Mouse (Mus musculus): ENCODE results near the gene Megf11. TPM values are rescaled to one million over a fixed set of nuclear protein-coding genes. Genes with fewer than 3 reads are reported as not detected.

Megf11 gene
- polyA plus RNA-seq, 1 experiment from 2014 or later = 0.11 TPM

DNA sequence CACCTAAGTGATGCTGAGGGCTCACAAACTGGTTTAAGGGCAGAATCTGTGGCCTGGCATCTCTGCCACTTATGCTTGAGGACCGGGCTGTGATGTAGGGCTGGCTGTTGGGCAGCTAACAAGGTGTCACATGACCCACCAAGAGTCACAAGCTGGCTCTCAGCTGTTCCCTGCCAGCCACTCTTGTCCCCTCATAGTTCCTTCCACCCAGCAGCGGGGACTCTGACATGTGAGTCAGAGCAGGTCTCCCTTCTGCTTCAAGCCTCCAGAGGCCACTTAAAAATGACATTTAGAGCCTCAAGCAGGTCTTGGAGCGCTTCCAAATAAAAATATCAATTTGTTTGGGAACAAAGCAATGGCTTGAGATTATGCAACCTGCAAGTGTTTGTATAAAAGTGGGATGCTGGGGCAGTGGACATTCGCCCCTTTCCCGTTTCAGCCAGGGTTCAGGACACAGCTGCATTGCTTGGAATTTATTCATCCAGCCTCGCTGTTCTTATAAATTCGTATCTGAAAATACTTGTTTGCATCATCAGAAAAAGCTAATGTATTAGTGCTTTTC is 187.3 kb downstream of the Megf11 start:
- no peak overlapping the region for H3K9ac ChIP-seq (replicated peaks)
- H3K4me1 ChIP-seq (ENCODE audit: insufficient read depth) = peaks cover 34% of the 10 kb centered on the region
- H3K9me3 ChIP-seq (ENCODE audit: low read length) = no peaks in the 10 kb centered on the region
- ATAC-seq (peak; percentile 37), DNase-seq (peak; percentile 27)
- no peaks in the 10 kb centered on the region for H3K36me3 ChIP-seq (replicated peaks; ENCODE audit: insufficient read depth, low read length)
- H3K27me3 ChIP-seq (ENCODE audit: insufficient read depth, low read length) = no peaks in the 10 kb centered on the region
- TF ChIP-seq EP300 (IDR thresholded peaks at IDR 0.05; ENCODE audit: low read depth) = no peak
- TF ChIP-seq CTCF (IDR thresholded peaks at IDR 0.05; ENCODE audit: low read depth) = no peak
- no peak overlapping the region for H3K4me3 ChIP-seq (ENCODE audit: low read depth, low read length)
- H3K4me2 ChIP-seq (ENCODE audit: low read depth, low read length) = no peak overlapping the region
- 56% methylated on average over 7 of the region's 7 CpGs for WGBS (ENCODE audit: insufficient replicate concordance)
- peak overlapping the region; percentile 83 for H3K27ac ChIP-seq (ENCODE audit: low read depth)

DNA sequence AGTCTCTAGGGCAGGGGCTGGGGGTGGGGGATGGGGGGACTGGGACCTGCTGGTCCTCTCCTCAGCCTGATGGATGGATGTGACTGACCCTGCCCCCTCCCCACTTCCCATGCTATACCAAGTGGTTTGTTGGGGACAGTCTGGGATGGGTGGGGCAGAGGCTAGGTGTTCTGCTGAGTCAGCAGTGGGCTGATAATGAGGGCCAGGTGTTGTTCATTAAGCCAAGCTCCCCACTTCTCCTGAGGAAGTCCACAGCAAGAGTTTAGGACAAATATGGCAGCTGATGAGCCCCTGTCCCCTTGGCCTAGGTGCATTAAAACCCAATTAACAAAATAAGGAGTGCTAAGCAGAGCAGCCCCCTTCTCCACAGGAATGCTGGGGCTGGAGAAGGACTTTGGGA is 190.2 kb downstream of the Megf11 start:
- ATAC-seq = no peak
- Histone ChIP-seq H3K9ac (replicated peaks) (no peak overlapping the region), H3K27ac (ENCODE audit: low read depth) (no peak overlapping the region), H3K9me3 (ENCODE audit: low read length) (no peaks in the 10 kb centered on the region), H3K4me3 (ENCODE audit: low read depth, low read length) (no peak overlapping the region), H3K4me1 (ENCODE audit: insufficient read depth) (peaks cover 23% of the 10 kb centered on the region), H3K36me3 (replicated peaks; ENCODE audit: insufficient read depth, low read length) (no peaks in the 10 kb centered on the region), H3K4me2 (ENCODE audit: low read depth, low read length) (no peak overlapping the region), H3K27me3 (ENCODE audit: insufficient read depth, low read length) (no peaks in the 10 kb centered on the region)
- no peak for TF ChIP-seq EP300 (IDR thresholded peaks at IDR 0.05; ENCODE audit: low read depth)
- no peak for DNase-seq

DNA sequence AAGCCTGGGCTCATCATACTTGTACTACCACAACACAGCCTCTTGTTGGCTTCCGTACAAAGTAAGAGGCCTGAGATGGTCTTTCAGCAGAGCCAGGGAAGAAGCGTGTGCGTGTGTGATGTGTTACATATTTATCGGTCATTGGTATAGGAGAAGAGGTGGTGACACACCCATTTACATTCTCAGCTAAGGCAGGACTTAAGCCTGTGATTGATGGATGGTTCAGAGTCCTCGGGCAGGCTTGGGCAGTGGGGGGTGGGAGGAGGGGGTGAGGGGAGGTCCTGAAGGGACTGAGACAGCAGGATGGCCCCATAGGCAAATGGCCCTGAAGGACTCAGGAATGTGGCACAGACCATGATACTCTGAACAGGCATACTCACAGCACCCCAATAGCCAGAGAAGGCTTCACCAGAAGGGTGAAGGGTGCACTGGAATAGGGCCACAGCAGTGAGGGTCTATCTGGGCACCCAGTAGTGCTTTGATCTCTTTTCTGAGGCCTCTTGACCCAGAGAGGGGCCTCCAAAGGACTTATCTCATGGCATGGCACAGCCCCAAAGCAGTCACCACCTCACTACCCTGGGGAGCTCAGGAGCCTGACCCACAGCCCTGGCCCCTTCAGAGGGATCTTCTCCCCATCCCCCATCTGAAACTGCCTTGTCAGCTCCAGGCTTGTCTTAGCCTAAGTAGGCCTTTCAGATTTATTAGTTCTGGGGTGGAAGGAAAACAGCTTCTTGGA is 190.9 kb downstream of the Megf11 start:
- Histone ChIP-seq H3K27me3 (ENCODE audit: insufficient read depth, low read length) (no peaks in the 10 kb centered on the region), H3K4me2 (ENCODE audit: low read depth, low read length) (no peak overlapping the region), H3K36me3 (replicated peaks; ENCODE audit: insufficient read depth, low read length) (no peaks in the 10 kb centered on the region), H3K9ac (replicated peaks) (no peak overlapping the region), H3K9me3 (ENCODE audit: low read length) (no peaks in the 10 kb centered on the region), H3K27ac (ENCODE audit: low read depth) (no peak overlapping the region), H3K4me3 (ENCODE audit: low read depth, low read length) (no peak overlapping the region), H3K4me1 (ENCODE audit: insufficient read depth) (peaks cover 23% of the 10 kb centered on the region)
- TF ChIP-seq EP300 (IDR thresholded peaks at IDR 0.05; ENCODE audit: low read depth) (no peak), CTCF (IDR thresholded peaks at IDR 0.05; ENCODE audit: low read depth) (no peak)
- DNase-seq = no peak
- no peak for ATAC-seq
- 83% methylated on average over 5 of the region's 5 CpGs for WGBS (ENCODE audit: insufficient replicate concordance)

DNA sequence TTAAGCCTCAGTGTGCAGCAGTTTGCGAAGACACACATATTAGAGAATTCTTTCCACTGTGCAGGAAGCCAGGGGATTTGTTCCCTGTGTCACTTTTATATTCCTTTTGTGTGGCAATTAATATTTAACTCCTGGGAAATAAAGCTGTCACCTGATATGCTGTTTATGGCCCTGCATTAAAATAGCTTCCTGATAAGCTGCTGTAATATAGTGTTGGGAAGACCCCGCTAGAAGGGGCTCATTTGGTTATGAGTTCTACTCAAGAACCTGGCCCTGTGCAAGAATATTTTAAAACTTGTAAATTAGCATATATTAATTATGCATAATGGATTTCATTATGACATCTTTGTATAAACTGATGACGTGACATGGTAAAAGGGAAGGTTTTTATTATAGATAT is 191.7 kb downstream of the Megf11 start:
- no peaks in the 10 kb centered on the region for H3K36me3 ChIP-seq (replicated peaks; ENCODE audit: insufficient read depth, low read length)
- ATAC-seq (no peak), DNase-seq (no peak)
- no peak overlapping the region for H3K9ac ChIP-seq (replicated peaks)
- no peak overlapping the region for H3K4me2 ChIP-seq (ENCODE audit: low read depth, low read length)
- H3K4me3 ChIP-seq (ENCODE audit: low read depth, low read length) = no peak overlapping the region
- no peaks in the 10 kb centered on the region for H3K9me3 ChIP-seq (ENCODE audit: low read length)
- no peak for TF ChIP-seq CTCF (IDR thresholded peaks at IDR 0.05; ENCODE audit: low read depth)
- TF ChIP-seq EP300 (IDR thresholded peaks at IDR 0.05; ENCODE audit: low read depth) = no peak
- no peak overlapping the region for H3K27ac ChIP-seq (ENCODE audit: low read depth)
- 84% methylated on average over 3 of the region's 3 CpGs for WGBS (ENCODE audit: insufficient replicate concordance)
- H3K27me3 ChIP-seq (ENCODE audit: insufficient read depth, low read length) = no peaks in the 10 kb centered on the region
- H3K4me1 ChIP-seq (ENCODE audit: insufficient read depth) = peaks cover 16% of the 10 kb centered on the region

DNA sequence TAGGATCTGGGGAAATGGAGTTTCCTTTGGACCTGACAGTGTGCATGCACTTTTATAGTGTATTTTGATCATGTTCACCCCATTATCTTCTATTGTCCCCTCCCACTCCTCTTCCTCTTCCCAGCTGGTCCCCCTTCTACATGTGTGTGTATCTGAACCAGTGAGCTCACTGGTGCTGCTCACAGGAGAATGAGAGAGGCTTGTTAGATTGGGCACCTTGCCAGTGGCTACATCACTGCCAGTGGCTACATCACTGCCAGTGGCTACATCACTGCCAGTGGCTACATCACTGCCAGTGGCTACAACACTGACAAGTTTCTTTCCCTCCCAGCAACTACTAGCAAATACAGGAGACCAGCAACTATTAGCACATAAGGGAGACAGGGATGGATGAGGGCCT is 192.6 kb downstream of the Megf11 start:
- Histone ChIP-seq H3K4me3 (ENCODE audit: low read depth, low read length) (no peak overlapping the region), H3K4me2 (ENCODE audit: low read depth, low read length) (no peak overlapping the region), H3K4me1 (ENCODE audit: insufficient read depth) (peaks cover 10% of the 10 kb centered on the region; the same call in 1 of the 2 replicates), H3K9me3 (ENCODE audit: low read length) (no peaks in the 10 kb centered on the region), H3K9ac (replicated peaks) (no peak overlapping the region), H3K27me3 (ENCODE audit: insufficient read depth, low read length) (no peaks in the 10 kb centered on the region), H3K36me3 (replicated peaks; ENCODE audit: insufficient read depth, low read length) (no peaks in the 10 kb centered on the region), H3K27ac (ENCODE audit: low read depth) (no peak overlapping the region)
- ATAC-seq = peak; percentile 74
- TF ChIP-seq EP300 (IDR thresholded peaks at IDR 0.05; ENCODE audit: low read depth) (no peak), CTCF (IDR thresholded peaks at IDR 0.05; ENCODE audit: low read depth) (no peak)
- no peak for DNase-seq

DNA sequence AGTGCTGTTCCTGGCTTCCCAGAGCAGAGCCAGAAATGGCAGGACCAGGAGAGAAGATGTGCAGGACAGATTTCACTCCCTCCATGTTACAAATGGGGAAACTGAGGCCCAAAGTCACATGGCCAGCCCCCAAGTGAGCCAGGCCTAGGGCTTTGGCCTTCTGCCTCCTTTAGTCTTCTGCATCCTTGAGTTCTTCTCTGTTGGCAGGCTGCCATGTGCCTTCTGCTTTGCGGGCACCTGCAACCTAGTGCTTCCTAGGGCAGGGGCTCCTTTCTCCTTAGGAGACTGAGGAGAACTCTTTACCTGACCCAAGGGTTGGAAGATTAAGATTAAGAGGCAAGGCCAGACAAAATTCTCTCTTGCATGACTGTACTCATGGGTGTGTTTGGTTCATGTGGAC is 193.9 kb downstream of the Megf11 start:
- TF ChIP-seq EP300 (IDR thresholded peaks at IDR 0.05; ENCODE audit: low read depth) (no peak), CTCF (IDR thresholded peaks at IDR 0.05; ENCODE audit: low read depth) (no peak)
- Histone ChIP-seq H3K36me3 (replicated peaks; ENCODE audit: insufficient read depth, low read length) (no peaks in the 10 kb centered on the region), H3K27ac (ENCODE audit: low read depth) (no peak overlapping the region), H3K4me2 (ENCODE audit: low read depth, low read length) (no peak overlapping the region), H3K4me1 (ENCODE audit: insufficient read depth) (no peaks in the 10 kb centered on the region), H3K9me3 (ENCODE audit: low read length) (no peaks in the 10 kb centered on the region), H3K4me3 (ENCODE audit: low read depth, low read length) (no peak overlapping the region), H3K9ac (replicated peaks) (no peak overlapping the region), H3K27me3 (ENCODE audit: insufficient read depth, low read length) (no peaks in the 10 kb centered on the region)
- 87% methylated on average over 1 of the region's 1 CpGs for WGBS (ENCODE audit: insufficient replicate concordance)
- ATAC-seq = no peak
- DNase-seq = no peak
